Mouse (Mus musculus): ENCODE results near the gene Lrrk2. TPM values are rescaled to one million over a fixed set of nuclear protein-coding genes. Genes with fewer than 3 reads are reported as not detected.

The Lrrk2 gene
- polyA plus RNA-seq, 1 experiment from 2014 or later: 1.0 TPM

Other genes starting within 250 kb of the Lrrk2 start
- 0.08 and 0.13 TPM in 2 replicates for gene Slc2a13, start 99.9 kb upstream of the Lrrk2 start, polyA plus RNA-seq (2015; fragmentation: Nextera tagmentation; extraction: Ambion mirVana)
- gene Smgc, start 165.1 kb downstream of the Lrrk2 start, polyA plus RNA-seq (2015; fragmentation: Nextera tagmentation; extraction: Ambion mirVana): not detected in 2 replicates

Measured in liver, embryonic 13.5 days (tissue).